Mouse (Mus musculus) left cerebral cortex, adult 2 months (tissue): ENCODE results near the gene Slc16a2. TPM values are rescaled to one million over a fixed set of nuclear protein-coding genes. Genes with fewer than 3 reads are reported as not detected.

ENCODE experiments used
- DNase-seq, 2 experiments: peaks; one replicate each; pipeline ENCODE4 v3.0.0; 2021 to 2022; ENCODE audit warnings: low spot score in 2 of 2, mixed read lengths in 1 of 2; ENCODE audit errors: extremely low spot score in 1 of 2
- H3K27ac ChIP-seq: fragments of 200-600 bp; 2 replicates; pipeline ENCODE4 v1.8.1; 2022
- H3K4me3 ChIP-seq: fragments of 200-600 bp; 2 replicates; pipeline ENCODE4 v1.8.1; 2022
- CTCF ChIP-seq: fragments of 200-600 bp; IDR thresholded peaks from 2 replicates; pipeline ENCODE4 v1.8.1; 2022; ENCODE audit warnings: antibody characterized with exemption, mild to moderate bottlenecking, moderate library complexity
- intact Hi-C: fragments of 180-260 bp; cut with DNase I; formaldehyde crosslinking; loops from one replicate; pipeline ENCODE4 v1.15.1; 2025
- long read RNA-seq, 2 experiments: library from polyadenylated mRNA; stranded (forward); transcript quantifications; one replicate each; pipeline ENCODE4 v2.0.0; 2021; ENCODE audit warnings: borderline mapping rate in 2 of 2
- total RNA-seq, 2 experiments: library from RNA; stranded (reverse); gene quantifications; 2 replicates each; pipeline ENCODE4 v1.2.3; 2021

Slc16a2 gene
- total RNA-seq = 10 to 100 TPM; 32.0 to 33.0 TPM
- long read RNA-seq, experiment 1, full-length matches to known transcripts = 53 of 69 reads
- long read RNA-seq, experiment 1, partial matches to known transcripts = 5 of 69 reads
- long read RNA-seq, experiment 1, other reads (novel, unspliced or antisense) = 11 of 69 reads
- long read RNA-seq, experiment 2, full-length matches to known transcripts = 42 of 56 reads
- long read RNA-seq, experiment 2, partial matches to known transcripts = 4 of 56 reads
- long read RNA-seq, experiment 2, other reads (novel, unspliced or antisense) = 10 of 56 reads

DNA sequence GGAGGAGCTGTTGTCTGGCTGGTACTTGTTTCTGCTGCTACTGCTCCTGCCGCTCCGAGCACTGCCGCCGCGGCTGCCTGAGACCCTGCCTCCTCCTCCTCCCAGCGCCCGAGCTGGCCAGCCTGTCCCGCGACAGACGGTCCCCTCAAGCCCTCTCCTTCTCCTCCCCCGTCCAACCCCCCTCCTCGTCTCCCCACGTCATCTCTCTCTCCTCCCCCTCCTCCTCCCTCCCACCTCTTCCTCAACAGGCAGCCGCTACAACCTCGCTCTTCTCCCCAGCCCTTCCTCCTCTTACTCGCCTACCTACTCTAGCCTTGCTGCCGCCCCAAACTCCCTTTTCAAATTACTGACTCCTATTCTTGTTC, at the start of gene Slc16a2:
Gene Slc16a2, minus strand, starts transcription at position 152 of the 365 bp plus-strand sequence.
- DNase-seq = peak; percentile 30 to 41
- no peak for TF ChIP-seq CTCF
- H3K4me3 ChIP-seq = peak within 1 kb of the TSS; percentile 56
- H3K27ac ChIP-seq = peak within 1 kb of the TSS; percentile 74
- intact Hi-C loops = loop anchor here (2.0 to 5.0 kb wide), 2 partner anchors 85 to 127 kb away; no protein-coding TSS in a partner anchor

DNA sequence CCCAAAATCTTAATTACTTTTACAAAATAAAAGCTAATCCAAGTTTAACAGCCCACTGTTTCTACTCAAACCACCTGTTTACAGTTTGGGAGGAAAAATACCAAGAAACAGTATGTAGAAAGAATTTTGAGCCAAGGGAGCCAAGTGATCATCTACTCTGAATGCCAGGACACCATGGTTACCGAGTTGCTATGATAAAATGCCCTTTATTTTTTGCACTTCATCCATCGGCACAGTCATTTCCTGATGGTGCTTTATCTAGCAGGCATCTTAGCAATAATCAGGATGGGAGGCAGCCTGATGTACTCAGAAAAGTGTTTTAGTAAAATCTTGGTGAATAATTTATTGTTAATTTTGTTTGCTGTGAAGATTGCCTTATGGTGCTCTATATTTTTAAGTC, 41.7 kb upstream of the Slc16a2 start:
- no peak for DNase-seq
- intact Hi-C loops = no loop called here
- TF ChIP-seq CTCF = no peak

DNA sequence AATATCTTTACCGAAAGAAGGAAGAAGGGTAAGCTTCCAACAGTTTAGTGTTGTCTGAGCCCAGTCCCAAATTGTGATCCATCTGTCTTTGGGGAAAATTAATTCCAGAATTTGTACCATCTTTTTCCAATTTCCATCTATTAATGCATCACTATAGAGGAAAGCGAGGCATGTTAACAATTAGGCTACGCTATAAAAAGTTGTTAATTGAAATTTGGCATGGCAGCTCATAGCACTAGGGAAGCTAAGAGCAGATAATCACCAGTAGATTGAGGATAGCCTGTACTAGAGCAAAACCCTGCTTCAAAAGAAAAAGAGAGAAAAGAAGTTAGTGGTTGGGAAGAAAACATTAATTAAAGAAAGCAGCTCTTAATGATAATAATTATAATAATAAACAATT, 41.1 kb upstream of the Slc16a2 start:
- Histone ChIP-seq H3K27ac (no peak overlapping the region), H3K4me3 (no peak overlapping the region)
- TF ChIP-seq CTCF = no peak
- DNase-seq = no peak
- intact Hi-C loops = no loop called here

More for the DNA sequence above, 41.7 kb upstream of the Slc16a2 start:
- Histone ChIP-seq H3K27ac (no peak overlapping the region), H3K4me3 (no peak overlapping the region)

DNA sequence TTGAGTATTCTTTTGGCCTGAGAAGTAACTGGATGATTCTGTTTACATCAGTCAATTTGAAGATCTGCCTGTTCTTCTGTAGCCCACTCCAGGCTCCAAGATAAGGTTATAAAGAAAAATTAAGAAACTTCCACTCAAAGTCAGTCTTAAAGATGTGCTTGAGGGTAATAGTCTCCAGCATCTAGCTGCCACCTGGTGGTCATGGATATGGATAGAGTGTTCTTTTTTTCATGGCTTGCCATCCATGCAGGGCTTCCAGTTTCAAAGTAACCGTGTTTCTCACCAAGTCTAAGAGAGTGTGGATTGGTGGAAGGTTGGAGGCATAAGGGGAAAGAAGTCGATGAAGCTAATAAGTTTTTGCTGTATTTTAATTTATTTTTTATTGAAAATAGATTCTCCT, 23.5 kb upstream of the Slc16a2 start:
- intact Hi-C loops = loop anchor here (2.0 to 5.0 kb wide), 2 partner anchors 150 to 363 kb away; no protein-coding TSS in a partner anchor
- peak; percentile 68 for TF ChIP-seq CTCF
- Histone ChIP-seq H3K27ac (no peak overlapping the region), H3K4me3 (no peak overlapping the region)
- peak in 1 of 2 experiments; percentile 15 for DNase-seq

DNA sequence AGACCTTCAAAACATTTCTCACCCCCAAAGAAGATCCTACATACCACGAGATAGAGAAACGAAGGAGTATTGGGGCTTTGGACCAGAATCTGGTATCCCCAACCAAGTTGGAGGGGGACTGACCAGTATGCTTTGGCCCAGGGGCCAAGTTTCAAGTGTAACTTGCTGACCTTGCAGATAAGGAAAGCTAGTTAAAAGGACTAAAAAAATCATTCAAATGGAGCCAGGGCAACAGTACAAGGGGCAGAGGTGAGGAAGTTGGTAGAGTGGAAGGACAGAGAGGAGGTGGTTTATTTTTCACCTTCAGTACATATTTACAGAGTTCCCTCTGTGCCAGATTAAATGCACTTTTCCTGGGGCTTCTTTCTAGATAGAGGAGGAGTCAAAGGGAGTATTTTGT, 7.1 kb upstream of the Slc16a2 start:
- no peak for DNase-seq
- H3K4me3 ChIP-seq = no peak overlapping the region
- TF ChIP-seq CTCF = no peak
- intact Hi-C loops = no loop called here
- H3K27ac ChIP-seq = no peak overlapping the region

DNA sequence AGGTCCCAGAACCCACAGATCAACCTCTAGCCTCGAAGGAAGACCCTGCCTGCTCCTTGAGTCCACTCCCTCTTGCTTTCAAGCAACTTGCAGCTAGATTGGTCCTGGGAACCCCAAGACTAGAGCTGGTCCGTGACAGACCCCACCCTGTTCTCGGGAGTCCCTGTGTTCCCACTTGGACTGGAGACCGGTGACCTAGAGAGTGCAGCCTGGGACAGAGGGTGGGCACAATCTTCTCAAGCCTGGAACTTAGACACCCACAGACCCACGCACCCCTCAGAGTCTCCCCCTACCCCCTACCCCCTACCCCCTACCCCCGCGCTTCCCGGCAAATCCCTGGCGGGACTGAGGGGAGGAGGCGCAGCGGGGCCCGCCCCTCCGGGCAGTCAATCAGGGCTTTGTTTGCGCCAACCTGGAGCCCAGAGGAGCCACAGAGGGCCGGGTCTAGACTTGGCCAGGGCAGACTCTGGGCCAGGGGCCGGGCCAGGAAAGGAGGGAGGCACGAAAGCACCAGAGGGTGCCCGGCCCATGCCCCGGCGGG, 558 bp upstream of the Slc16a2 start:
- H3K4me3 ChIP-seq = peak overlapping the region; percentile 56
- H3K27ac ChIP-seq = peak overlapping the region; percentile 58
- intact Hi-C loops = loop anchor here (5.0 kb wide), 1 partner anchor 85 kb away; no protein-coding TSS in a partner anchor
- TF ChIP-seq CTCF = no peak
- peak in 1 of 2 experiments; percentile 11 for DNase-seq

DNA sequence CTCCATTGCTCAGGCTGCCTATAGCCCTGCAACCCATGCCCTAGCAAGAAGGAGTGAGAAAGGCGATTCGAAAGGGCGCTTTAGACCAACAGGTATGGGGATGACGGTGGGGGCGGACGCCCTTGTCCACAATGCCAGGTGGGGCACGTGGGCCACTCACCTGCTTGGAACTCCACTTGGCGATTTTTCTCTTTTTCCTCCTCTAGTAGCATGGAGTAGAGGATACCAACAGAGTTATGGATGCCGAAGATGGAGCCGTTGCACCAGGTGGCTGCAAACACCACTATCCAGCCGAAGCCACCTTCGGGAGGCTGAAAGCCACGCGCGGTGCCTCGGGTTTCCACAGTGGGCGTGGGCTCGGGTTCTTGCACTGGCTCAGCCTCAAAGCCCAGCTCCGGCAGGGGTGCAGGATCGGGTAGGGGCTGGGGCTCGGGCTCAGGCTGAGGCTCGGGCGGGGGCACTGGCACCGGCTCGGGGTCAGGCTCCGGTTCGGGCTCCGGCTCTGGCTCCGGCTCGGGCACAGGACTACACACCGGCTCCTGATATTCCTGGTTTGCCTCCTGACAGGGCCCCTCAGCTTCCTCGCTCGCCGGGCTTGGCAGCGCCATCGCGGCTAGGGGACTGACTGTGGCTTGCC, 470 bp downstream of the Slc16a2 start:
- DNase-seq = no peak
- intact Hi-C loops = loop anchor here (2.0 to 5.0 kb wide), 2 partner anchors 84 to 127 kb away; no protein-coding TSS in a partner anchor
- peak overlapping the region; percentile 56 for H3K4me3 ChIP-seq
- H3K27ac ChIP-seq = peak overlapping the region; percentile 74
- no peak for TF ChIP-seq CTCF

DNA sequence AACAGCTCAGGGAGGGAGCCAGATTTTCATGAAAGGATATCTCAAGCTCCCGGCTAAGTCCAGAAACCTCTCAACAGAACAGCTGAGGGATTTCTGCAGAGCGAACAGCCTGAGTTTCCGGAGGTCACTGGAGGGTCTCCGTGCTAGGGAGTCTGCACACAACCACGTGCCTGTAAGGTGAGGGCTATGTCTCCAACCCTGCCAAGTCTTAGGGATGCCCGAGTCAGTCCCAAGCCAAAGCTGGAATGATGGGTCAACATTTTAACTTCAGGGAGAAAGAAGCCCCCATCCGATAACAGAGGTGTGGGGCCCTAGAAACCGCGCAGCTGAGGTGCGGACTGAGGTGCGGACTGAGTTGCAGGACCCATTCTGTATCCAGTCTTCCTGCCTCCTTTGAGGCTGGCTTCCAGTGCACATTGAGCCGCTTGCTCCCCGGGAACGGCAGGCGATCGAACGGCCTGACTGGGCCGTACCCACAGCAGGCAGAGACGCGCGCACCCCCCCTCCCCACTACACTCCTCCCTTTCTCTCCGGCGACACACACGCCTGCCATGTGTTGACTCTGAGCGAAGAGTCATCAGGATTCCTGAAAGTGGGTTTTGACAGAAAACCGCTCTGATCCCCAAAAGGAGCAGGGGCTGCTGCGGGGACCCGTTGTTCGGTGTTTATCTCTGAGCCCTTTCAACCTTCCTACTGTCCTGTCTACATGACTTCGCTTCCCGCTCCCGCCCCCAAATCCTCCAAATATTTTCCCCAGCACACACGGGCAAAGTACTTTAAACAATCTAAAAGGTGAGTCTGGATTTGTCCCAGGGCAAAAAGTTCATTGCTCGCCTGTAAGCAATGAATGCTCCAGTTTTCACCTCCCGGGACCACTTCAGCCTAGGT, 1.2 kb downstream of the Slc16a2 start:
- no peak for TF ChIP-seq CTCF
- peak overlapping the region; percentile 56 for H3K4me3 ChIP-seq
- intact Hi-C loops = loop anchor here (2.0 to 5.0 kb wide), 2 partner anchors 83 to 126 kb away; no protein-coding TSS in a partner anchor
- peak overlapping the region; percentile 74; the same call in 1 of the 2 replicates for H3K27ac ChIP-seq
- no peak for DNase-seq

DNA sequence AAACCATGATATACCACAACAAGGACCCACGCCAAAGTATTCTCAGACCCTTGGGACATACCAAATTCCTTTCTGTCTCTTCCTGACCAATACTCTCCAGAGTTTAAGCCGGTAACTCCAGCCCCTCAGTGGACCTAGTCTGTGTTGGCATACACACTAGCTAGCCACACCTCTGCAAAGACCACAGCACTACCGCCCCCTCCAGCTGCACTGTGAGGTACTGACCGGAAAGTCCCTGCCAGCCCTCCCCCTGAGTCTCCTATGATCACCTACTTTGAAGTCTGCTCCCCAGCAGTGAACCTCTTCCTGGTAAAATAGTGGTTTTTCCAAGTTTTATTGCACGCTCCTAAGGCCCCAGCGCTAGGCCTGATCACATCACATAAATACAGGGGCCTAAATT, 2.5 kb downstream of the Slc16a2 start:
- intact Hi-C loops = no loop called here
- Histone ChIP-seq H3K4me3 (peak overlapping the region; percentile 56), H3K27ac (no peak overlapping the region)
- no peak for DNase-seq
- TF ChIP-seq CTCF = peak; percentile 10

DNA sequence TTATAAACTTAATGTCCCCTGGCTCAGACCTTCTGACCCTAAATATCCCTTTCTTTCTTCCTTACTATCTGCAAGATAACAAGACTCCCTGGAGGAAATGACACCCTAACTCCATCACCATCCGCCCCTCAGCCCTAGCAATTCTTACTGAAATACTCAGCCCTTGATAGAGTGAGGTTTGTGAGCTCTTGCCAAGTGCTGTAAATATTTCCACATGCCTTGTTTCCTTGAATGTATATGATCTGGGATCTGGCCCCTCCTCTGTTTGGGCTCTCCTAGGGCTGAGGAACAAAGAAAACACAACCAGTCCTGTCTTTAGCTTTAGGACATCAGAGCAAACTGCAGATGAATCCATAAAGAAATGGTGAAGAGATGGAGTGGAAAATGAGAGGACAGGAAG, 9.1 kb downstream of the Slc16a2 start:
- intact Hi-C loops = no loop called here
- H3K27ac ChIP-seq = no peak overlapping the region
- TF ChIP-seq CTCF = no peak
- DNase-seq = no peak
- H3K4me3 ChIP-seq = no peak overlapping the region

DNA sequence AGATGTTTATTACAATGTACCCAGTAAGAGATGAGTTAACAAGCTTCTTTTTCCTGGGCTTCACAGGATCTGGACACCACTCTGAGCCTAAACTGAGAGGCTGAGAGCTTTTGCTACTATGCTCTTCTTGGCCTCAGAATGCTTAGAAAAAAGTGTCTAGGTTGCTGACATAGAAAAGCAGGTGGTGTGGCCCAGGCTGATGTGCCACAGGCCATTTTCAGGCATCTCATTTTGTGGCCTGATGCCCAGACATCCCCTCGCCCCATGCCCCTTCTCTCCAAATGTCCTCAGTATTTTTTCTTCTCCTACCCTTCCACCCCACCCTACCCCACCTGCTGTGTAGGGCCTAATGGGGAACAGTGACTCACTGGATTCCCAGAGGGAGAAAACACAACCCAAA, 11.3 kb downstream of the Slc16a2 start:
- H3K4me3 ChIP-seq = no peak overlapping the region
- intact Hi-C loops = no loop called here
- H3K27ac ChIP-seq = no peak overlapping the region
- no peak for DNase-seq
- no peak for TF ChIP-seq CTCF
